Mouse (Mus musculus) 3134 (cell line): ENCODE data around the gene C1qc.

Source experiments
- DNase-seq: peaks from one replicate; pipeline ENCODE4 v3.0.0-alpha.2; 2011; ENCODE audit warnings: low spot score; ENCODE audit not compliant: insufficient read length; ENCODE audit errors: extremely low read depth

C1qc gene

GRCm38 (mm10) chr4:136896461-136896860, 3.6 kb upstream of the C1qc start:
- no peak for DNase-seq

DNA sequence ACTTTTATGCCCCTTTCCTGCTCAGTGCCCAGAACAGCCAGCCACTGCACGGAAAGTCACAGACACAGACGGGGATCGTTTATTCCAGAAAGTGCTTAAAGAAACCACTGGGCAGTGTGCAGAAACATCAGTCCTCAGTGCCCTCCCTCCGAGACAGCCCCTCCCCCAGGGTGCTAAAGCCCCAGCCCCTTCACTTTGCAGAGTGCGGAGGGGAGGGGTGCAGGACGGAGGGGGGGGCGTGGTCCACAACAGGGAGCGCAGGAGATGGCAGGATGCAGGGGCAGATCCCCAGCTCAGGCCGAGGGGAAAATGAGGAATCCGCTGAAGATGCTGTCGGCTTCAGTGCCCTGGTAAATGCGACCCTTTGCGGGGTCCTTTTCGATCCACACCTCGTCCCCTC, 3.0 kb upstream of the C1qc start:
- DNase-seq = no peak

DNA sequence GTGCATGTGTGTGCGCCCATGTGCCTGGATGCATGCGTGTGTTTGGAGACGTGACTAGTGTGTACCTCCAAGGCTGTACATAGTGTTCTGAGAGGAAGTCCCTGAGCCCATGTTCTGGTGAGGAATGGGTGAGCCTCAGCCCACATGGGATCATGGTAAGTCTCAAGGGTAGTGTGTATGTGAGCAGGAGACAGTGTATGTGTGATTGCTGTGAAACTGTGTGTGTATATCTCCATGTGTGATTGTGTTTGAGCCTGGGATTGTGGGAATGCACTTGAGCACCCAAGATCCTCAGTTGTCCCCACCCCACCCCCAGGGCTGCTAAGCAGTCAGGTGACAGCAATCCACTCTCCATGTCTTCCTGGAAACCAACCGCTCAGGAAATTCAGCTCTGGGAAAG, 2.0 kb upstream of the C1qc start:
- no peak for DNase-seq

DNA sequence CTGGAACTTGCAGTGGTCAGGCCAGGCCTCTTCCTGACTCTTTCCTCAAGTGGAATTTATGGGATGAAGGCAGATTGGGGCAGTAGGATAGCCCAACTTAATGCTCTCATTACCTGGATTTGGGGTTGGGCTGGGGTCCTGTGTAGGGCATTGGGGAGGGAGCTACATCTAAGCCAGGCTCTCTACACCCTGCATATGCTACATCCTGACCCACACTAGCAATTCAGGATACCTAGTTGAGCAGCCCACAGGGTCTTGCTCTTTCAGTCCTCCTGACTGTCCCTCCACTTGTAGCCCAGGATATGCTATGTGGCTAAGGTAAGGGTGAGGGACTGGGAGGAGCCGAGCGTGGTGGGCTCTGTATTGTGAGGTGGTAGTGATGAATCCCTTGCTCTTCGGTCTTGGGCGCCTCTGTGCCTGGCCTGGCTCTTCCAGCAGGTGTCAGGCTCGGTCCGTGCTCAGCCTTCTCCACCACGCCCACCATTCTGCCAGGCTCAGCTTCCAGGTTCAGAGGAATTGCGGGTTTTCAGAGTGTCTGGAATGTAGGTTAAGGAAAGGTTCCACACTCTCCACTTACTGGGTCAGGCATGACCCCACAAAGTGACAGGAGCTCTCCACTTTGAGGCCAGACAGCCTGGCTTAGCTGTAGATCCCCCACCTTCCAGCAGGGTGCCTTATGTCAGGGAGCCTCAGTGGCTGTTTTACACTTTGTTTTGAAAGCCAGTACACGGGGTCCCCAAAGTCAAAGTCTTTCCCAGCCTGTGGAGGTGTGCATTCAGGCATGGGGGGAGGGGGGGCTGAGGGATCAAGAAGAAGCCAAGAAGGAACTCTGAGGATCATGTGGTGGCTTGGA, 1.1 kb upstream of the C1qc start:
- no peak for DNase-seq

DNA sequence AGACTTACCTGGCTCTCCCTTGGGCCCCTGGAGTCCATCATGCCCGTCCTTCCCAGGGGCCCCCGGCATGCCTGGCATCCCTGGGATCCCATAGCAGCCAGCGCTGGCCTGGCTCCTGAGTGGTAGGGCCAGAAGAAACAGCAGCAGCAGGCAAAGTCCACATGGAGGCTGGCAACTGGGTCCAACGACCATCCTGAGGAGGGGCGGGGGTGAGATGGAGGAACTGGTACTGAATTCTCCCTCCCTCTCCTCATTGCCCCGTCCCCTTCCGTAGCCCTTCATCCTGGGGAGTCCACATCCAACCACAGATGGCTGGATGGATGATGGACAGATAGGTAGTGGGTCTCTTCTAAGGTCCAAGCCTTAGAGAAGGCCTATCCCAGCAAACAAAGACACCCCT, 494 bp downstream of the C1qc start:
- DNase-seq = no peak

GRCm38 (mm10) chr4:136891115-136891514, 1.8 kb downstream of the C1qc start:
- DNase-seq = no peak

- no peak for DNase-seq
Measured at GRCm38 (mm10) chr4:136889981-136890380, 2.9 kb downstream of the C1qc start.

- DNase-seq = no peak
Measured at GRCm38 (mm10) chr4:136887714-136888113, 5.2 kb downstream of the C1qc start.

DNA sequence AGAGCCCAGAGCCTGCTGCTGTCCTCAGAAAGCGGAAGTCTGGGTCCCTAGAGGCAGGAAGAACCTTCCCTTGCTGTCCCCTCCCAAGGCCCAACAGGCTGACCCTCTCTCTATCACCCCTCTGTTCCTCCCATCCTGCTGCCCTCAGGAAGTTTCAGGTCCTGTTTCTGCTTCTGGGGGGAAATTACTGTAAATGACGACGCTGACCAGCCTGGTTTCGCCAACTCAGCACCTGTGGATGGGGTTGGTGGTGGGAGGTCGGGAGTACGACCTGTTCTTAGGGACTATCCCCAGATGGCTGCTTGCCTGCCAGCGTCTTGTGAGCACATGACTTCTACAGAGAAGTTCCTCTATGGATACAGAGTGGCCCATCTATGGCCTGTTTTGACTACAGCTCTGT, 6.8 kb downstream of the C1qc start, which contains the start of gene C1qb:
C1qb (minus strand) TSS at position 87 of the 400 bp plus-strand sequence.
- DNase-seq = no peak

DNA sequence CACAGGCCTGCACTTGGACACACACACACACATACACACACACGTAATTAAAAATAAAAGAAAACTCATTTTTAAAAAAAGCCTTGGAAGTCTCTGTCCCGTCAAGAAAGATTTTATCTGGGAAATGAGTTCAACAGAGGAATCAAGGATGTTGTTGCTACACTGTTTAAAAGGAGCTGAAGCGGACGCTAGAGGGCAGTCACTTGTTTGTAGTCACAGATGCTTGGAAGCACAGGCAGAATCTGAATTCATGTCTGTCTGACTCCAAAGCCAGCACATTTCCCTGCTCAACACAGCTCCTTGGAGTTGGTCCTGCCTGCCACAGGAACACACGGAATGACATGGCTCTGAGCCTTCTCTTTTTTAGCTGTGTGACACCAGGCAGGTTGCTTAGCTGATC, 14.3 kb downstream of the C1qc start:
- DNase-seq = no peak

DNA sequence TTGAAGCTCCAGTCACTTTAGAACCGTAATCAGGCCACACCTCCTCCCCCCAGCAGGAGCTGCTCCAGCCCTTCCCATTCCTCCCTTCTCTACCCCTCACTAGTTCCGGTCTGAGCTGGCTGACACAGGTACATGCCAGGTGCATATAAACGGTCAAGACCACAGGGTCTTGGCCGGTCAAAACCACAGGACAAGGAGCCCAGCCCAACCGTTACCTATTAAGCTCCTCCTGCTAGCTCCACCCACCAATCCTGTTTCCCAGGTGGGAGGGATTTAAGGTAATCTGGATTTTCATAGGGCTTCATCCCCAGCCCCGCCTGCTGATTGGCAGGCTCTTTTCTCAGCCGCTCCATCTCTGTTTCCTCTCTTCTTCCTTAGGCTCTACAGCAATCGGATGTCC, 14.7 kb downstream of the C1qc start:
- no peak for DNase-seq

GRCm38 (mm10) chr4:136876971-136877370, 15.9 kb downstream of the C1qc start:
- no peak for DNase-seq

DNA sequence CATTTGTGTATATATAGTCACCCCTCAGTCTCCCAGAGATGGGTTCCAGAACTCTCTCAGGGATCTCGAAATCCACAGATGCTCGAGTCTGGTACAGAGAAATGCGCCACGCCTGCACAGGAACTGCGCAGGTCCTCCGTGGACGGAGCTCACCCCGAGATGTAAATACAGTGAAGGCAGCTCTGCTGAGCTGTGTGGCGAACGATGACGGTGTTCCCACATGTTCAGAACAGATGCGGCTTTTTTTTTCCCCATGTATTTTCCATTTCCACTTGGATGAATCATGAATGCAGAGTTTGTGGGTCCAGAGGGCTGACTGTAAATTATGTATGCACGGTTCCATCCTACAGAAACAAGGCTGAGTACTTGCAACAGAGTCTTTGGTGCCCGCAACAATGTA, 17.9 kb downstream of the C1qc start:
- DNase-seq = no peak

DNA sequence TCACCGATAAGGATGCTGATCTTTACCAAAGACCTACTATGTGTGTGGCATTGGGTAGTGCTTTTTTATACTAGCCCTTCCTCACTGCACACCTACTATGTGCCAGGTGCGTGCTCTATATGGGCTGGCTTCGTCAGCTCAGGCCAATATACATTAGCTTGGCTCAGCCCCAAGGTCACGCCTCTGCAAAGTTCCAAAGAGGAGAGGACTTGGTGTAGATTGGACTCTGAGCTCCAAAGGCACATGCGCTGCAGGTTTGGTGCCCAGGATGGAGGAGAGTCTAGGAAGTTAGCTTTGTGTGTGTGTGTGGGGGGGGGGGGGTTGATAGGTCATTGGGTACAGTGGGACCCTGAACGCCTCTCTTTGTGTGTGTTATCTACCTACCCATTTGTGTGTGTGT, 24.5 kb downstream of the C1qc start:
- DNase-seq = no peak

DNA sequence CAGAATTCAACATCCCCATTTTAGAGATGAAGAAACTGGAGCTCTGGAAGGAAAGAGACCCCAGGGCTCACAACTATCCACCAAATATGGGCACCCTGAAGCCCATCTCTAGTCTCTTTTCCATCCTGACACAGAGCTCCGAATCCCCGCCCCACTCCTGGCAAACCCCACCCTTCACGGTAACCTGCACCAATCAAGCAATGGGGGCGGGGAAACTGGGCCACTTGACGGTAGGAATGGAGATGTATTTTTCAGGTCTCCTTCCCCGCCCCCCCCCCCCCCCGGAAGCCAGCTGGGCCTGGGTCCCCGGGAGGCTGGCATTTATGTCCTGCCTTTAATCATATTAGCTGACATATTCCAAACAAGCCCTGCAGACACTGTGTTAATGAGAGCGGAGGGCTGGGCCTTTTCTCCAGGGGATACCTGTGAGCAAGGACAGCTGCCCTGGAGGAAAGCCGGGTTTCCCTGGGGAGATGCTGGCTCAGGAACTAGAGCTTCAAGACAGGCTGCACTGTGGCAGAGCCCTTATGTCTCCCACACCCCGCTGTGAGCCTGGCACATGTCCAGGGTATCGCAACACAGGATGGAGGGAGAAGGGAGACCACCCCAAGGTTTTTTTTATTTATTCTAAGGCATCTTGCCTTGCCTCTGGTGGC, 25.0 kb downstream of the C1qc start:
- DNase-seq = no peak

- DNase-seq = no peak
Measured at GRCm38 (mm10) chr4:136865531-136865930, 27.3 kb downstream of the C1qc start.

DNA sequence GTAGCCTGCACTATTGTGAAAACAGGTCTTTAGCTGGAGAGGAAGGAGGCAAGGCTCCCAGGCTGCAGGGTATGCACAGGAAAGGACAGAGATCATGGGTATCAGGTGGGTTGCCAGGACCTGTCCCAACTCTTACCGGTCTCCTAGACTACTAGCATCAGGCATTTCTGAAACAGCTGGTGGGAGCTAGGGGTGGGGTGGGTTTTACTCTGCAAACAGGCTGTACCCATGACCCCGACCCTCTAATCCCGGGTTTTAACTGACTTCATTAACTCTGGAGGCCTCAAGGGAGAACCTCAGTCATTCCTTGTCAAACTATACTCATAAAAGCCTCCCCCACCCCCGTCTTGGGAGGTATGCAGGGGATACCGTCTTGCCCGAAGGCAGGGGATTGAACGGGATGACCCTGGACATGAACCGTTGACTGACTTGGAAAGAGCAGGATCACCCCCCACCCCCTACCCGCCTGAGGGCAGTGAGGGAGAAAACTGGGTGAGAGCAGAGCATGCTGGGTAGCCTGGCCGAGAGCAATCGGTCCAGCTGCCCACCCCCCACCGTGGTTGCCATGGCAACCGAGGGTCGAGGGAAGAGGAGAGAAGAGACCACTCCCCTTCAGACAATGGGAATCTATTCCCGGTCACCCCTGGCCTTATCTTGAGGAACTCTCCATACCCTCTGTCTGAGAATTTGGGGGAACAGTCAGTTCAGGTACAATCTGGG, 28.0 kb downstream of the C1qc start:
- DNase-seq = no peak

GRCm38 (mm10) chr4:136863517-136863916, 29.3 kb downstream of the C1qc start:
- no peak for DNase-seq

DNA sequence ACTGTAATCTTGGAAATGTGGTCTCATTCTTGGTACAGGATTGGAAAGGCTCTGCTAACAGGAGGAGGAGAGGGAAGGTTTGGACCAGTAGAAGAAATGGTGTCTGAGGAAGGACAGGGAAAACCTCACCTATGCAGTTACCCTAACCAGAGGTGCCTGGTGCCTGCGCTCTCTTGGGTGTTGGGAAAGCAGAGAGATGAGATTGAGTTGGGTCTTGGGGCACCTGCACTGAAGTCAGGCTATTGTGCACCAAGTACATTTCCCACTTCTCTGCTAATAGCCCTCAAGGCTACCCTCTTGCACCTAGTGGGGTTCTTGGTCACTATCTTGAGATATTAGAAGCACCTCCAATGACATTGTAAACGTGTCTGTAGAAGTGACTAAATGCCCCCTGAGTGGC, 30.5 kb downstream of the C1qc start:
- no peak for DNase-seq

DNA sequence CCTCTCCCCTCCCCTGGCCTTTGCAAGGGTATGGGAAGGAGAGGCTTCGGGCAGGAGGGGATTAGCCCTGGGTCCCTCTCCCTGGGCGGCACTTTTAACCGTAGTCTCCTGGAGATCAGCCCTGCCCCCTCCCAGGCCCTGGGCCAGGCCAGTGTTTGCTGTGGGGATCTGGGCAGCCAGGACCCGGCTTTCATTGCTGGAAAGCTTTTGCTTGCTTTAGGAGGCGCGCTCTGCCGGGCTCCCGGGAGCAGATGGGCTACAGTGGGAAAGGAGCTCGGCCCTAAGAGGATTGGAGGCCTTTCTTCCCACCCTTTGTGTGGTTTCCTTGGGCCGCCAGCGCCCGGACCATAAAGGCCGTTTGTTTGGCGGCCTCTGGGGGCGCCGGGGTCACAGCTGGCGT, 31.1 kb downstream of the C1qc start:
- peak; percentile 57 for DNase-seq

DNA sequence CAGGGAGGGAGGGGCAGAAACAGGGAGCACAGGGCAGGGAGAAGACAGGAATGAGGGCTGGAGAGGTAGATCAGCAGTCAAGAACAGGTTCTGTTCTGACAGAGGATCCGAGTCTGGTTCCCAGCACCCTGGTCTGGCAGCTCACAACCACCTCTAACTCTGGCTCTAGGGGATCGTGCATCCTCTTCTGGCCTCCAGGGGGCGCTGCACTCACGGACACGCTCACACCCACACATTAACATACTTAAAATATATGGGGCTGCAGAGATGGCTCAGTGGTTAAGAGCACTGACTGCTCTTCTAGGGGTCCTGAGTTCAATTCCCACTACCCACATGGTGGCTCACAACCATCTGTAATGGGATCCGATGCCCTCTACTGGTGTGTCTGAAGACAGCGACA, 32.8 kb downstream of the C1qc start:
- DNase-seq = no peak

DNA sequence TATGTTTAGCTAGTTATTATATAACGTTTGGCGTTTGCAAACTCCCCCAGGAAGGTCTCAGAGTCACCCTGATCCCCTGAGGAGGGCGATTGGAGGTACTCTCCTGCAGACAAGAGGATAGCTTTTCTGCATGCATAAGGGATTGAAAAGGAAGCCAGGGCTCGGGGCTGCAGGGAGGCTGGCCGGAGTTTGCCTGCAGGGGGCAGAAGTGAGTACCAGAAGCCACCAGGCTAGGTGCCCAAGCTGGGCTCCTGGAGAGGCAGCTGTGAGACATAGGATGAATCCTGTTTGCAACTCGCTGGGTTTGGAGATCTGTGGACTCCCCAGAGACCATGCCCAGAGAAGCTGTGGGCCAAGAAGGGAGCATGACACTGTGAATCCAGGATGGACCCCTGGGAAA, 37.8 kb downstream of the C1qc start:
- peak; percentile 25 for DNase-seq
